Mouse (Mus musculus) CH12.LX (cell line): ENCODE data around the gene Ubxn10. TPM values are rescaled to one million over a fixed set of nuclear protein-coding genes. Genes with fewer than 3 reads are reported as not detected.

Experiments used
- DNase-seq: peaks from one replicate; pipeline ENCODE4 v3.0.0-alpha.2; 2013; ENCODE audit errors: extremely low read depth
- H3K27ac ChIP-seq: 2 replicates; pipeline ENCODE4 v1.5.1; 2012; ENCODE audit warnings: low read depth, mild to moderate bottlenecking, control low read depth, moderate library complexity; ENCODE audit not compliant: insufficient read depth
- H3K27me3 ChIP-seq: replicated peaks from 2 replicates; pipeline ENCODE3; 2012; ENCODE audit warnings: inconsistent platforms
- H3K36me3 ChIP-seq, 2 experiments: replicated peaks in 1 of 2; 2 replicates each; pipeline versions ENCODE3 to v1.6.1; 2012; ENCODE audit warnings: inconsistent platforms in 1 of 2, low read length in 1 of 2, mild to moderate bottlenecking in 1 of 2, mixed read lengths in 1 of 2, moderate library complexity in 1 of 2; ENCODE audit not compliant: control insufficient read depth in 1 of 2, insufficient read depth in 1 of 2
- H3K4me1 ChIP-seq, 2 experiments: 2 replicates each; pipeline ENCODE4 v1.6.1; 2012; ENCODE audit warnings: inconsistent platforms in 1 of 2, moderate library complexity in 1 of 2; ENCODE audit not compliant: insufficient read depth in 2 of 2, control insufficient read depth in 1 of 2
- H3K4me2 ChIP-seq: 2 replicates; pipeline ENCODE4 v1.6.1; 2012; ENCODE audit warnings: low read depth, mild to moderate bottlenecking, control low read depth; ENCODE audit not compliant: poor library complexity, insufficient read depth, severe bottlenecking
- H3K4me3 ChIP-seq, 3 experiments: fragments of 150-350 bp in 1 of 3; sonication (generic) in 1 of 3; replicated peaks in 1 of 3; 2 replicates each; pipeline versions ENCODE3 to v1.5.1; 2011 to 2012; ENCODE audit warnings: low read depth in 2 of 3, low read length in 2 of 3, mild to moderate bottlenecking in 2 of 3, moderate library complexity in 2 of 3, control low read depth in 1 of 3, improper control_type of control experiment in 1 of 3, inconsistent platforms in 1 of 3, mixed read lengths in 1 of 3; ENCODE audit not compliant: poor library complexity in 1 of 3
- H3K79me2 ChIP-seq: replicated peaks from 2 replicates; pipeline ENCODE4 v1.6.1; 2012; ENCODE audit warnings: mild to moderate bottlenecking, moderate library complexity; ENCODE audit not compliant: control insufficient read depth, poor library complexity, insufficient read depth, severe bottlenecking; ENCODE audit errors: extremely low read depth
- H3K9ac ChIP-seq: 2 replicates; pipeline ENCODE4 v1.6.1; 2012; ENCODE audit warnings: low read depth, mild to moderate bottlenecking, control low read depth, moderate library complexity; ENCODE audit not compliant: insufficient read depth
- H3K9me3 ChIP-seq: replicated peaks from 2 replicates; pipeline ENCODE3; 2012; ENCODE audit warnings: low read length, inconsistent platforms, mixed read lengths
- CHD1 ChIP-seq: IDR thresholded peaks from 2 replicates; pipeline ENCODE4 v1.6.1; 2012; ENCODE audit warnings: low read depth, low read length, improper control_type of control experiment, inconsistent platforms
- CHD2 ChIP-seq: IDR thresholded peaks from 2 replicates; pipeline ENCODE4 v1.6.1; 2011; ENCODE audit warnings: low read length, improper control_type of control experiment
- E2F4 ChIP-seq: IDR thresholded peaks from 2 replicates; pipeline ENCODE4 v1.6.1; 2011; ENCODE audit warnings: low read depth, low read length, improper control_type of control experiment; ENCODE audit not compliant: insufficient replicate concordance
- ETS1 ChIP-seq: conservative IDR thresholded peaks from 2 replicates; pipeline ENCODE4 v1.6.1; 2012; ENCODE audit warnings: low read depth, mild to moderate bottlenecking, inconsistent platforms, low read length, improper control_type of control experiment, moderate library complexity
- JUN ChIP-seq: IDR thresholded peaks from 2 replicates; pipeline ENCODE4 v1.6.1; 2011; ENCODE audit warnings: low read depth, mild to moderate bottlenecking, low read length, improper control_type of control experiment, moderate library complexity; ENCODE audit not compliant: insufficient read depth
- JUND ChIP-seq: conservative IDR thresholded peaks from 2 replicates; pipeline ENCODE4 v1.6.1; 2011; ENCODE audit warnings: low read depth, low read length, improper control_type of control experiment
- MAFK ChIP-seq: IDR thresholded peaks from 2 replicates; pipeline ENCODE4 v1.6.1; 2011; ENCODE audit warnings: low read length, improper control_type of control experiment; ENCODE audit not compliant: insufficient replicate concordance
- MAX ChIP-seq: IDR thresholded peaks from 2 replicates; pipeline ENCODE4 v1.6.1; 2011; ENCODE audit warnings: low read length, improper control_type of control experiment
- MAZ ChIP-seq: IDR thresholded peaks from 2 replicates; pipeline ENCODE4 v1.6.1; 2012; ENCODE audit warnings: low read depth, mild to moderate bottlenecking, inconsistent platforms, low read length, improper control_type of control experiment, moderate library complexity
- MXI1 ChIP-seq: IDR thresholded peaks from 2 replicates; pipeline ENCODE4 v1.6.1; 2011; ENCODE audit warnings: mild to moderate bottlenecking, low read depth, low read length, improper control_type of control experiment
- MYC ChIP-seq: IDR thresholded peaks from 2 replicates; pipeline ENCODE4 v1.6.1; 2011; ENCODE audit warnings: low read depth, mild to moderate bottlenecking, improper control_type of control experiment, low read length
- NELFE ChIP-seq: IDR thresholded peaks from 2 replicates; pipeline ENCODE4 v1.6.1; 2011; ENCODE audit warnings: low read depth, low read length, improper control_type of control experiment
- NRF1 ChIP-seq: IDR thresholded peaks from 2 replicates; pipeline ENCODE4 v1.6.1; 2014; ENCODE audit warnings: low read depth, mild to moderate bottlenecking, inconsistent platforms, low read length, improper control_type of control experiment, moderate library complexity
- POLR2A ChIP-seq: IDR thresholded peaks from 2 replicates; pipeline ENCODE4 v1.6.1; 2011; ENCODE audit warnings: low read depth, mild to moderate bottlenecking, improper control_type of control experiment, low read length
- POLR2AphosphoS2 ChIP-seq: IDR thresholded peaks from 2 replicates; pipeline ENCODE4 v1.6.1; 2011; ENCODE audit warnings: low read depth, low read length, improper control_type of control experiment
- RAD21 ChIP-seq: IDR thresholded peaks from 2 replicates; pipeline ENCODE4 v1.6.1; 2011; ENCODE audit warnings: low read depth, mild to moderate bottlenecking, low read length, improper control_type of control experiment, moderate library complexity
- RCOR1 ChIP-seq: conservative IDR thresholded peaks from 2 replicates; pipeline ENCODE4 v1.6.1; 2012; ENCODE audit warnings: low read depth, mild to moderate bottlenecking, inconsistent platforms, low read length, improper control_type of control experiment
- SIN3A ChIP-seq: IDR thresholded peaks from 2 replicates; pipeline ENCODE4 v1.6.1; 2012; ENCODE audit warnings: low read length, improper control_type of control experiment, inconsistent platforms
- SMC3 ChIP-seq: IDR thresholded peaks from 2 replicates; pipeline ENCODE4 v1.6.1; 2011; ENCODE audit warnings: low read depth, low read length, improper control_type of control experiment
- TBP ChIP-seq: conservative IDR thresholded peaks from 2 replicates; pipeline ENCODE4 v1.6.1; 2011; ENCODE audit warnings: low read depth, low read length, improper control_type of control experiment
- TCF12 ChIP-seq: IDR thresholded peaks from 2 replicates; pipeline ENCODE4 v1.6.1; 2014; ENCODE audit warnings: low read depth, mild to moderate bottlenecking, inconsistent platforms, low read length, improper control_type of control experiment
- USF2 ChIP-seq: conservative IDR thresholded peaks from 2 replicates; pipeline ENCODE4 v1.6.1; 2011; ENCODE audit warnings: low read depth, low read length, improper control_type of control experiment
- ZC3H11A ChIP-seq: IDR thresholded peaks from 2 replicates; pipeline ENCODE4 v1.6.1; 2012; ENCODE audit warnings: low read depth, mild to moderate bottlenecking, inconsistent platforms, low read length, improper control_type of control experiment
- dilution Hi-C: fragments of 300-500 bp; cut with MboI; formaldehyde crosslinking; loops from 2 replicates; pipeline ENCODE4 v1.14.3; 2020; ENCODE audit warnings: low sequenced_read_pairs; ENCODE audit not compliant: extremely low pct_unique_long_range_greater_than_20kb, extremely low pct_ligation_motif_present
- in situ Hi-C: fragments of 300-500 bp; cut with MboI; formaldehyde crosslinking; loops from 3 replicates; pipeline ENCODE4 v1.14.3; 2019; ENCODE audit warnings: low sequenced_read_pairs, low pct_ligation_motif_present, low pct_unique_long_range_greater_than_20kb, mixed read lengths
- polyA plus RNA-seq: library from polyadenylated mRNA; unstranded; fragments of >175 nt; gene quantifications from 2 replicates; pipeline ENCODE4 v1.2.1, GENCODE M21; 2012; ENCODE audit warnings: low read depth; ENCODE audit not compliant: insufficient read length
- total RNA-seq, 2 experiments: library from RNA; depleted of rRNA; stranded (reverse); fragments of 300-350 nt in 1 of 2; fragments of >200 nt in 1 of 2; gene quantifications; 2 replicates each; pipeline ENCODE4 v1.2.3; 2012 to 2014

The Ubxn10 gene
- total and polyA plus RNA-seq, 3 experiments, result not detected

DNA sequence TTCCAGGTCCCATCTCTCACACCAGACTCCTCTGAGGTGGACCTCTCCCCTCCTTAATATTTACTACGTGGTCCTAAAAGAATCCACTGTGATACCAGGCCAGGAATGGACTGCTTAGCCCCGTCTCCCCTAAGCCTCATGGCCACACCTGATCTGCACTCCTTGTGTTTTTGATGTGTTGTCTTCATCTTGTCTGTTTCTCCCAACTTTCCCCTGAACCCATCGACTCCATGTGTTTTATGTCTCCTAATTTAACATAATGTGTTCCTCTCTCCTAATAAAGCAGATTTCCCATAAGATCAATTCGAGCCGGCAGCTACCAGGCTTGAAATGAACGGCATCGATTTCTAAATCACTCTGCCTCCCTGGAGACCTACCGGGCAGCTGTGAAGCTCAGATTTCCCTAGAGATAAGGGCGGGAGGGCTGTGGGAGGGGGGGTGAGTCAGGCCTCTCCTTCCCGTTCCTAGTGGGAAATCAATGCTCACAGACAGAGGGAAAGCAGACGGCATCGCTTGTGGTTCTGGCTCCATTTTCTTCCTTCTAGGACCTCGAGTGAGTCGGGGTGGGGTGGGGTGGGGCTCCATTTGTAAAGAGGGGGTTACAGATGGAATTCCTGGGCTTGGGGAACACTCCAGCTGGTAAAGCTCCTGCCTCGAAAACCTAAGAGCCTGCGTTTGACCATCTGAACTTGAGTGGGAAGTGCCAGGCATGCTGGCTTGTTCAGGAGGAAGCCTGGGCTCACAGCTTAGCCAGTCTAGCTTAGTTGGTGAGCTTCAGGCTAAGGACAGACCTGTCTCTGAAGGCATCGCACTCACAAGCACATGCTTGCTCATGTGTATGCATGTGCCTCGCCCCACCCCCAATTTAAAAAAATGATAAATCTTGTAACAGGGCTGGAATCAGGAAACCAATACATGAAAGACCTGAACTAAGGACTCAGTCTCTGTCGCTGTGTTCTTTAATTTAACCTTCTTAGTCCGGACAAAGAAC is 40.7 kb upstream of the Ubxn10 start:
- dilution Hi-C loops (no loop called here), in situ Hi-C loops (no loop called here)
- Histone ChIP-seq H3K4me2 (no peak overlapping the region), H3K9me3 (no peaks in the 10 kb centered on the region), H3K4me1 (no peaks in the 10 kb centered on the region), H3K27me3 (peaks cover 78% of the 10 kb centered on the region), H3K79me2 (no peaks in the 10 kb centered on the region), H3K4me3 (no peak overlapping the region), H3K36me3 (no peaks in the 10 kb centered on the region), H3K9ac (no peak overlapping the region), H3K27ac (no peak overlapping the region)
- DNase-seq, result no peak
- TF ChIP-seq ZC3H11A, result no peak
- TF ChIP-seq SIN3A, result no peak
- no peak for TF ChIP-seq JUN
- no peak for TF ChIP-seq MYC

DNA sequence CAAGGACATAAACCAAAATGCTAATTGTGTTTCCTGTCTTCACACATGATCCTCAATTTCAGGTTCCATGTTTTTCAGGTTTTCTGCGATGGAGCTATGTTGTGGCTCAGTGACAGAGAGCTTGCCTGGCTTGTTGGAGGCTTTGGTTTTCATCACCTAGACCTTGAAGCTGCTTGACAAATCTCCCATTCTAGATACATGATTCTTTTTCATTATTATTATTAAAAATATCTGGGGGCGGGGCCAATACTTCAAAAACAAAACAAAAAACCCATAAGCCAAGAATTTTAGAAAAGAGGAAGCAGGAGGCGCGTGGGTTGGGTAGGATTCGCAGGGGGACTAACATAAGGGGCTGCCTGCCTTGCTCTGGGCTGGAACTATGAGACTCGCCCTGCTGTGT is 38.5 kb upstream of the Ubxn10 start, which contains the start of gene Pla2g2d:
Gene Pla2g2d, plus strand, starts transcription at position 301 of the 400 bp plus-strand sequence.
- H3K27ac ChIP-seq, result no peak within 1 kb of the TSS
- H3K4me1 ChIP-seq, result no peaks in the 10 kb centered on the region
- dilution Hi-C loops (no loop called here), in situ Hi-C loops (no loop called here)
- no peaks in the 10 kb centered on the region for H3K9me3 ChIP-seq
- H3K27me3 ChIP-seq, result peaks cover 82% of the 10 kb centered on the region
- no peak within 1 kb of the TSS for H3K9ac ChIP-seq
- no peak for TF ChIP-seq CHD1
- H3K4me2 ChIP-seq, result no peak within 1 kb of the TSS
- no peak within 1 kb of the TSS for H3K4me3 ChIP-seq
- DNase-seq, result no peak
- H3K79me2 ChIP-seq, result no peaks in the 10 kb centered on the region
- no peaks in the 10 kb centered on the region for H3K36me3 ChIP-seq

GRCm38 (mm10) chr4:138772386-138772785 is 35.4 kb upstream of the Ubxn10 start:
- dilution Hi-C loops, result no loop called here
- DNase-seq, result no peak

More at GRCm38 (mm10) chr4:138772386-138772785, 35.4 kb upstream of the Ubxn10 start:
- Histone ChIP-seq H3K9me3 (no peaks in the 10 kb centered on the region), H3K27ac (no peak overlapping the region), H3K9ac (no peak overlapping the region), H3K4me3 (no peak overlapping the region), H3K36me3 (no peaks in the 10 kb centered on the region), H3K4me1 (no peaks in the 10 kb centered on the region), H3K79me2 (no peaks in the 10 kb centered on the region), H3K4me2 (no peak overlapping the region), H3K27me3 (peaks cover 75% of the 10 kb centered on the region)
- in situ Hi-C loops, result no loop called here
- TF ChIP-seq CHD1, result no peak
- TF ChIP-seq TBP, result no peak
- no peak for TF ChIP-seq MYC
- TF ChIP-seq NRF1, result no peak
- TF ChIP-seq MAFK, result no peak
- TF ChIP-seq MAX, result no peak
- no peak for TF ChIP-seq POLR2A
- no peak for TF ChIP-seq MXI1
- no peak for TF ChIP-seq MAZ
- no peak for TF ChIP-seq ETS1
- no peak for TF ChIP-seq CHD2
- no peak for TF ChIP-seq SMC3
- TF ChIP-seq RAD21, result no peak
- no peak for TF ChIP-seq RCOR1
- TF ChIP-seq E2F4, result no peak
- TF ChIP-seq POLR2AphosphoS2, result no peak
- no peak for TF ChIP-seq TCF12
- TF ChIP-seq NELFE, result no peak
- TF ChIP-seq JUND, result no peak
- no peak for TF ChIP-seq USF2
- TF ChIP-seq, all 38 proteins: peak for 0
